Mouse (Mus musculus) heart, embryonic 10.5 days (tissue): ENCODE data around the gene Lmo7. TPM values are rescaled to one million over a fixed set of nuclear protein-coding genes. Genes with fewer than 3 reads are reported as not detected.

ENCODE experiments used
- DNase-seq: peaks from one replicate; pipeline ENCODE4 v3.0.0-alpha.2; 2017; ENCODE audit warnings: low spot score
- H3K27ac ChIP-seq: fragments of 300-500 bp; sonication (generic); 2 replicates; pipeline ENCODE4 v1.5.1; 2016; ENCODE audit warnings: mild to moderate bottlenecking
- H3K27me3 ChIP-seq: fragments of 300-500 bp; sonication (generic); 2 replicates; pipeline ENCODE4 v1.6.1; 2016; ENCODE audit warnings: mild to moderate bottlenecking; ENCODE audit not compliant: poor library complexity, insufficient read depth, severe bottlenecking
- H3K36me3 ChIP-seq: fragments of 300-500 bp; sonication (generic); 2 replicates; pipeline ENCODE4 v1.6.1; 2016; ENCODE audit warnings: mild to moderate bottlenecking, moderate library complexity
- H3K4me1 ChIP-seq: fragments of 300-500 bp; sonication (generic); 2 replicates; pipeline ENCODE4 v1.6.1; 2016; ENCODE audit warnings: mild to moderate bottlenecking
- H3K4me3 ChIP-seq: fragments of 300-500 bp; sonication (generic); 2 replicates; pipeline ENCODE4 v1.5.1; 2016; ENCODE audit warnings: mild to moderate bottlenecking, moderate library complexity
- H3K9me3 ChIP-seq: fragments of 300-500 bp; sonication (generic); 2 replicates; pipeline ENCODE4 v1.6.1; 2016; ENCODE audit warnings: mild to moderate bottlenecking, moderate library complexity
- WGBS: fragments of 180-500 bp; shearing (Covaris S2); methylation state at CpG from one replicate; pipeline ENCODE4 v1.1.7; 2016; 5-methylcytosine and 5-hydroxymethylcytosine counted together
- polyA plus RNA-seq: library from polyadenylated mRNA; unstranded; fragments of >200 nt; fragmentation: Nextera tagmentation; extraction: Ambion mirVana; gene quantifications from 2 replicates; pipeline ENCODE4 v1.2.1, GENCODE M21; 2016

The Lmo7 gene
- polyA plus RNA-seq, 1 experiment from 2014 or later, result 79.4 TPM

DNA sequence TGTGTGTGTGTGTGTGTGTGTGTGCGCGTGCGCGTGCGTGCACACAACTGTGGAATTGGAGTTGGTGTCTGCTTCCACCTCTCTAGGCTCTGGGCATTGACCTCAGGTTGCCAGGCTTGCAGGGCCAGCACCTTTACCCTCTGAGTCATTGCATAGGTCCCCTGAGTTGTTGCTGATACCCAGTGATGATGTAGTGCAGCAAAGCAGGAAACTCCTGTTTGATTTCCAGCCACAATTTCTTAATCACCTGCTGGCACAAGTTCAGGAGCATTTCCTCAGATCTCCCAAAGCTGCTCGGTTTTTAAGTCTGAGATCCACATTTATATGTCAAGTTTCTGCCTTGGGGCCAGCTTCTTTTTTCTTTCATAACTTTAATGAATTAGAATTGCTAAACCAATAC is 92.6 kb downstream of the Lmo7 start:
- H3K4me3 ChIP-seq, result no peak overlapping the region
- H3K4me1 ChIP-seq, result peaks cover 15% of the 10 kb centered on the region
- no peaks in the 10 kb centered on the region for H3K27me3 ChIP-seq
- no peak overlapping the region for H3K27ac ChIP-seq
- no peak for DNase-seq
- no peaks in the 10 kb centered on the region for H3K36me3 ChIP-seq
- H3K9me3 ChIP-seq, result no peaks in the 10 kb centered on the region
- WGBS, result 87% methylated on average over 6 of the region's 6 CpGs

DNA sequence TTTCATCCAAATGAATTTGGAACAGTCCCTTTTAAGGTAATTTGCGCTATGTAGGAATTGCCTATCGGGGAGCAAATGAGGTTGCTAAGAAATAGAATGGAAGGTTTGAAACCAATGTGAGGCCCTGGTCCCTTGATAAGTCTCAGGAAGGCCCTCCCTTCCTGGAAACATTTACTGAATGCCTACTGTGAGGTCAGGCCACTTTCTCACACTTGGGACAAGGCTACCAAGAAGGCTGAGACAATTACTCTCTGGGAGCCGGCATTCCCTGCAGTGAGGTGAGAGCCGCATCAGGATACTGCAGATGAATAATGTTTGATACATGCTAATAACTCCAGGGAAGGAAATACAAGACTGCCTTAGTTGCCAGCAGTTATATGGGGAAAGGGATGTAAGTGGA is 93.1 kb downstream of the Lmo7 start:
- H3K27me3 ChIP-seq, result no peaks in the 10 kb centered on the region
- no peak for DNase-seq
- H3K4me3 ChIP-seq, result peak overlapping the region; percentile 29; the same call in 1 of the 2 replicates
- H3K4me1 ChIP-seq, result peaks cover 14% of the 10 kb centered on the region
- 58% methylated on average over 4 of the region's 4 CpGs for WGBS
- no peaks in the 10 kb centered on the region for H3K36me3 ChIP-seq
- peak overlapping the region; percentile 62; the same call in 1 of the 2 replicates for H3K27ac ChIP-seq
- no peaks in the 10 kb centered on the region for H3K9me3 ChIP-seq

DNA sequence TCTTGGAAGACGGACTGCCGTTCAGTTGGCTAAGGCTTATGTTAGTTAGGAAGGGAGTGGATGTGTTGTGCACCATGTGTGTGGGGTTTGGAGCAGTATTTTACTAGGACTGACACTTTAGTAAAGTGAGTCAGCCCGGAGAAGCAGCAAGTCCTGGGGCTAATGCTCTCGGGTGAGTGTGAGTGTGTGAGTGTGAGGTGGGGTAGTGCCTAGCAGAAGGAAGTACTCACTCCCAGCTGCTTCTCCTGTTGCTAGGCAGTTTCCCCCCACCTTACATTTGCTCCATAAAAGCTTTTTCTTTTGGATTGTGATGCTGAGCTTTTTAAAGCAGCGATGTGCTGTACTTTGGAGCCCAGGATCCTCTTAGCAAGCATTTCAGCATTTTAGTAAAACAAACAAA is 99.9 kb downstream of the Lmo7 start:
- 82% methylated on average over 5 of the region's 5 CpGs for WGBS
- H3K9me3 ChIP-seq, result no peaks in the 10 kb centered on the region
- H3K27ac ChIP-seq, result no peak overlapping the region
- no peak for DNase-seq
- no peaks in the 10 kb centered on the region; the same call in 1 of the 2 replicates for H3K4me1 ChIP-seq
- no peak overlapping the region for H3K4me3 ChIP-seq
- no peaks in the 10 kb centered on the region for H3K36me3 ChIP-seq
- H3K27me3 ChIP-seq, result no peaks in the 10 kb centered on the region

DNA sequence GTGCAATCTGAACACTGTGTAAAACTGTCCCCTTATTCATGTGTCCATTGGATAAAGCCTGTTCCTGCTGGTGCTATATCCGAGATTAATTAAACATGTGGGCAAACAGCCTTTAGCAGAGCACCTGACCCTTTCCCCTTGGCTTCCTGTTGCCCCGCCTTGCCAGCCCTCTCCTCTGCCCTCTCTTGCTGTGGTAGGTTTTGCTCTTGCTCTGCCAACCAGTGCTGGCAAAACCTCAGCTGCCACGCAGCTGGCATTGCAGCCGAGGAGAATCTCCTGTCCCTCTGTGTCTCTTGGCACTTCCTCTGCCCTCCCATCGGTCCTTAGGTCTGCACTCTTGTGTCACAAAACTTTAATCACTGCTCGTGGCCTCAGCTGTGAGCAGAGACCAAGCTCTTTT is 100.4 kb downstream of the Lmo7 start:
- WGBS, result 62% methylated on average over 6 of the region's 6 CpGs
- Histone ChIP-seq H3K27me3 (no peaks in the 10 kb centered on the region), H3K9me3 (no peaks in the 10 kb centered on the region), H3K4me3 (no peak overlapping the region), H3K4me1 (no peaks in the 10 kb centered on the region; the same call in 1 of the 2 replicates), H3K36me3 (no peaks in the 10 kb centered on the region), H3K27ac (no peak overlapping the region)
- no peak for DNase-seq

DNA sequence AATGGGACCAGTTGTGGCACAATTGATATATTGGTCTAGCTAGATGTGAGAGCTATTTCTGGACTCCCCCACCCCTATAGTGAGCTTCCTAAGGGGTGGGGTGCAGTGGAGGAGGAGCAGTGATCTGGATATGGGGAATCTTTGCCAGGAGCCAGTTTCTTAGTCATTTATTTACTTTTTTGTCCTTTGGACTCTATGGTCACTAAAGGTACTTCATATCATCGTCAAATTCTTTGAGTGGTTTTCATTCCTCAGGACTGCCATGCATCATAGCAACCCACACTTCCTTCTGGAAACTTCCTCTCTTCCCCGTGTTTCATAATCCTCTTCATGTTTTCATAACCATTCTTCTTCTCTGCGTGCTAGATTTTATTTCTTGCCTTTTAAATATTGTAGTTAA is 104.4 kb downstream of the Lmo7 start:
- H3K27me3 ChIP-seq, result no peaks in the 10 kb centered on the region
- no peaks in the 10 kb centered on the region for H3K36me3 ChIP-seq
- H3K4me1 ChIP-seq, result peaks cover 3% of the 10 kb centered on the region; the same call in 1 of the 2 replicates
- no peak overlapping the region for H3K4me3 ChIP-seq
- no peak for DNase-seq
- H3K9me3 ChIP-seq, result no peaks in the 10 kb centered on the region
- no peak overlapping the region for H3K27ac ChIP-seq
- WGBS, result 77% methylated on average over 3 of the region's 3 CpGs

DNA sequence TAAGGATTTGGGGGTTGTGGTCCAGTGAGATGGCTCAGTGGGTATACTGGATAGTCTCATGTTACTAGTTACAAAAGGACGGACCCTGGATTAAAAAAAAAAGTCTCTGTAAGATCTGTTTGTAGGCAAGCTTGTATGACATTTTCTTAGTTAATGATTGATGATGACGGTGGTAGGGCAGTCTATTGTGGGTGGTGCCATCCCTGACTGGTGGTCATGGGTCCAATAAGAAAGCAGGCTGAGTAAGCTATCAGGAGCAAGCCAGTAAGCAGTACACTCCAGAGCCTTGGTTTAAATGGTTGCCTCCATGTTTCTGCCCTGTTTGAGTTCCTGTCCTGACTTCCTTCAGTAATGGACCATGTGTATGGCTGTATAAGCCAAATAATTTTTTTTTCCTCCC is 106.6 kb downstream of the Lmo7 start:
- 79% methylated on average over 2 of the region's 2 CpGs for WGBS
- no peak for DNase-seq
- Histone ChIP-seq H3K9me3 (no peaks in the 10 kb centered on the region), H3K4me3 (no peak overlapping the region), H3K4me1 (peaks cover 16% of the 10 kb centered on the region; the same call in 1 of the 2 replicates), H3K36me3 (no peaks in the 10 kb centered on the region), H3K27me3 (no peaks in the 10 kb centered on the region), H3K27ac (no peak overlapping the region)

DNA sequence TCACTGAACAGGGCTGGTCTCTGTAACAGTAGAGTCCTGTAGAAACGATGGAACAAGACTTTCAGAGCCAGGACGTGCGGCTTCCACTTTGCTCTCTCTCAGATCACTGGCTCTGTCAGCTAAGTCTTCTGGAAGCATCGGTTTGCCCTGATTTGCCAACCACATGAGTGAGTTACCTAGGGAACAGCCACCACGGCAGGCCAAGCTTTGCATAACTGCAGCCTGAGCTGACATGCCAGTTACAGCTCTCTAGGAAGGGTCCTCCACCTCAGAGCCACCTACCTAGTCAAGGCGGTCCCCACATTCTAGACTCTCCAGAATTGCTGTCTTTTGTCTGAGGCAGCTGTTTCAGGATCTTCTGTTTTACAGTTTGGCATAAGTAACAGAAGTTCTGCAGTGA is 107.4 kb downstream of the Lmo7 start:
- Histone ChIP-seq H3K36me3 (no peaks in the 10 kb centered on the region), H3K27ac (no peak overlapping the region), H3K4me3 (no peak overlapping the region), H3K4me1 (peaks cover 16% of the 10 kb centered on the region; the same call in 1 of the 2 replicates), H3K27me3 (no peaks in the 10 kb centered on the region), H3K9me3 (no peaks in the 10 kb centered on the region)
- WGBS, result 78% methylated on average over 6 of the region's 6 CpGs
- no peak for DNase-seq

DNA sequence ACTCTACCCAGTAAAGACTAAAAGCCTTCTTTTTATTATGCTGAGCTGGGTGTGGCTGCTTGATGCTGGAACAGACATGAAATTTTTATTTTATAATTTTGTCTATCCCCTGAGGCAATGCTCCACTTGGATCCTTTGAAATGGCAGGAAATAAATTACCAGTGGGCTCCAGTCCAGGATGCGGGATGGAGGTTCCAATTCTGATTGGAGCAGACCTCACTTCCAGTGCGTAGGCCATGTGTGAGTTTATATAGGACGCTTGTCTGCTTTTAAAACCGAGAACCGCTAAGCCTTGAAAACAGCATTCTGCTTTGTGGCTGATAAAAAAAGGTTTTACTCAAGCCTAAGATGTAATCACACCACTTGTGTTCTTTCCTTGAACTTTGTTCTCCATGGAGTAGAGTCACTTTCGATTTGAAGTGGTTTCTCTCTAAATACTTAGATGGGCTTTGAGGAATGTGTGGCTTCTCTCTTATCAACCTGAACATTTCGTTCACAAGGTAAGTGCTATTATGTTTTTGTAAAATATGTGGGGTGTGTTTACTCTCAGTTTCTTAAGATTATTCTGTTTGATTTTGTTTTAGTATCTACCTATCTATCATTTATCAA is 108.6 kb downstream of the Lmo7 start:
- no peak overlapping the region for H3K4me3 ChIP-seq
- no peak overlapping the region for H3K27ac ChIP-seq
- H3K4me1 ChIP-seq, result peaks cover 20% of the 10 kb centered on the region; the same call in 1 of the 2 replicates
- H3K9me3 ChIP-seq, result no peaks in the 10 kb centered on the region
- H3K36me3 ChIP-seq, result no peaks in the 10 kb centered on the region
- 73% methylated on average over 7 of the region's 7 CpGs for WGBS
- DNase-seq, result no peak
- H3K27me3 ChIP-seq, result no peaks in the 10 kb centered on the region

DNA sequence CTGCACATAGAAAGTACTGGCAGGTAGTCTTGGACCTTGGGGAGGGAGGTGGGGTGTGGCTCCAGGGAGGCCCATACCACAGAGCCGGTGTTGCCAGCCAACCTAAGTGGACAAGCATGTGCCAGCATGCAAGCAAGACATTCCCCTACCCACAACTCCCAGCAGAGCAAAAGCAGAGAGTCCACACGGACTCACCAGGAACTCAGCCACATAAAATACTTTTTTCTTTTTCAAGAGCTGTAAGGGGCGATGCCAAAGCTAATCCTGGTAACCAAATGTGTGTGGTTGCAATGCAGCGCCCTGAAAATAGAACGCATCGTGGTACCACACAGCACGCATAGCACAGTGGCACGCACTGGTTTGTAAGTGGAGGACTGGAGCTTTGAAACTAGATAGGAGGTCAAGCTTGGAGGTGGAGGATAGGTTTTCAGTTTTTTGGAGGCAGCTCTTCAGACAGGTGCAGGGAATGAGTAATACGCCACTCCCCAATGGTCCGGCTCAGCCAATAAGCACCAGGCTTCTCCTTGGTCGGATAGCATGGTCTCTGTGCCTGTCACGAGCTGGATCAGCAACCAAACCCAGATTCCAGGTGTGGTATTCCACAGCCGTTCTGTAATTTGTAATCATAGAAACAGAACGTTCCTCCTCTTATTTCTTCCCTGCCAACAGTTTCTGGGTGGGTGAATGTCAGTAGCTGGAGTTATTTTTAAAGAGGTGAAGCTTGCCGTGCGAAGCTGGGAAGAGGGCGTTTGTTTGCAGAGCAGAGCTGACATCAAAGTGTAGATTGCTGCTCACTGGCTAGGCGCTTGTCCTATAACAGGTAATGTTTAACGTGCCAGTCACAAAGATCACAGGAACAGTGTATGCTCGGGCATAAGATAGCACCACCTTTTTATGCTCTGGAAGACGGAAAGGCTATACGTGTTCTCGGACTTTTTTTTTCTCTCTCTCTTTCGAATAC is 110.3 kb downstream of the Lmo7 start:
- peak overlapping the region; percentile 9; the same call in 1 of the 2 replicates for H3K27ac ChIP-seq
- no peaks in the 10 kb centered on the region for H3K36me3 ChIP-seq
- 63% methylated on average over 24 of the region's 24 CpGs for WGBS
- H3K9me3 ChIP-seq, result no peaks in the 10 kb centered on the region
- no peaks in the 10 kb centered on the region for H3K27me3 ChIP-seq
- DNase-seq, result no peak
- H3K4me1 ChIP-seq, result peaks cover 30% of the 10 kb centered on the region
- H3K4me3 ChIP-seq, result peak overlapping the region; percentile 31; the same call in 1 of the 2 replicates

DNA sequence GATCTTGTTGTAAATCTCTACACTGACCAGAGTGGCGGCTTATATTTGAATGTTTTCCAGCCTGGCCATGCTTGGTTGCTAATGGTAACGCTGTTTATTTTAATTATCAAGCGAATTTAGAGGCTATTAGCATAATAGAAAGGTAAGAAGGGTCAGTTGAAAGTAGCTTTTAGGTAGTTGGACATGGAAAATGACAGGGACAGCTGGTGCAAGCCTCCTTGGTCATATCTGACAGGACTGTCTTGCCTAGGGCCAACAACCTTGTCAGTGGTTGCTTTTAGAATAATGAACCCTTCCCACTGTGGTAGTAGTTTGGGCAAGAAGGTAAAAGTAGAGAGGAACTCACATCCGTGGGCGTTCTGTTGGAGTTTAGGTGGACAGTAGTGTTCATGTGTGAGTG is 111.5 kb downstream of the Lmo7 start:
- Histone ChIP-seq H3K27me3 (no peaks in the 10 kb centered on the region), H3K27ac (no peak overlapping the region), H3K36me3 (no peaks in the 10 kb centered on the region), H3K4me3 (no peak overlapping the region), H3K9me3 (no peaks in the 10 kb centered on the region), H3K4me1 (peaks cover 42% of the 10 kb centered on the region)
- 87% methylated on average over 5 of the region's 5 CpGs for WGBS
- no peak for DNase-seq

DNA sequence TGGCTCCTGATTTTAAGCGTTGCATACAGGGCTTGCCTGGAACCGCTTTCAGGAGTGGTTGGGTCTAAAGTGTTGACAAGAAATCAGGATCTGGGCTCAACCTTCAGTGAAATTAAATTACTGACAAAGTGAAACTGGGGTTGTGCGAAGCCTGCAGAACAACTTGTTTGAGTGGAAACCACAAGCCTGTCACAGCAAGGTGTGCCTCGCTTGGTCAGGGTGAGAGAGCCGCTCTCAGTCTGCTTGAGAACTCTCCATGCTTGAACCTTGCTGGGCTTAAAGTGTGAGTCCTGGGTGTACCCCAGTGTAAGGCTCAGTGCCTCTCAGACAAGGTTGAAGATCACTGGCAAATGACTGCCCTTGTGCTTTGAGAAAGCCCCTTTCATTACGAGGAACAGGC is 112.8 kb downstream of the Lmo7 start:
- Histone ChIP-seq H3K4me3 (no peak overlapping the region), H3K27ac (no peak overlapping the region), H3K9me3 (no peaks in the 10 kb centered on the region), H3K27me3 (no peaks in the 10 kb centered on the region), H3K36me3 (no peaks in the 10 kb centered on the region), H3K4me1 (peaks cover 51% of the 10 kb centered on the region)
- DNase-seq, result no peak
- WGBS, result 81% methylated on average over 6 of the region's 6 CpGs

DNA sequence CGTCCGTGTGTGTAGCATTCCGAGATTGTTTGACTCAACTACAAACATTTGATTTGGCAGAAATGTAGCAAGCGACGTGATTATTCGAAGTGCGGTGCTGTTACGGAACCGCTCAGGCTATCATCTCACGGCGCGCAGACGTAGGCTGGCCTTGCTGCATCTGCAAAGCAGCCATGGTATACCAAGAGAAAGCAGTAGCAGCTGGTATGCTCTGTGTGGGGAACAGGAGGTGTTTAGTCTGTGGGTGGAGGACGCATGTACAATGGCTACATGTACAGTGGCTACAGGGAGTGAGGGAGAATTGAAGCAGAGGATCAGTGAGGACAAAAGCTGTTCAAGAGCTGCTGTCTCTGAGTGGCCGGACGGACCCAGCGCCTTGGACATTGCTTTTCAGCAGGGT is 113.7 kb downstream of the Lmo7 start:
- Histone ChIP-seq H3K27me3 (no peaks in the 10 kb centered on the region), H3K4me1 (peaks cover 58% of the 10 kb centered on the region), H3K27ac (peak overlapping the region; percentile 49; the same call in 1 of the 2 replicates), H3K9me3 (no peaks in the 10 kb centered on the region), H3K36me3 (no peaks in the 10 kb centered on the region), H3K4me3 (no peak overlapping the region)
- no peak for DNase-seq
- WGBS, result 88% methylated on average over 17 of the region's 17 CpGs

DNA sequence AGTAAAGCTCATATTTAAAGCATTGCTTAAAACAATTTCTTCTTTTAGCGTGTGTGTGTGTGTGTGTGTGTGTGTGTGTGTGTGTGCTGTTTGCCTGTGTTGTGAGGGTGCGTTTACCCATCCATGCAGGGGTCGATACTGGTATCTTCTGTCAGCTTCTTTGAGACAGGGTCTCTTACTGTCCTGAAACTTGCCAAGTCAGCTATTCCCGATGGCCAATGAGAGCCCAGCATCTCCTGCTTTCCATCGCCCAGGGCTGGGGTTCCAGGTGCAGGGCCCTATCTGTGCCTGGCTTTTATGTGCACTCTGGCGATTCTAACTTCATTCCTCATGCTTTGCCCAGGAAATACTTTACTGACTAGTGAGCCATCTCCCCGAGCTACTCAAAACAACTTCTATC is 114.7 kb downstream of the Lmo7 start:
- H3K9me3 ChIP-seq, result no peaks in the 10 kb centered on the region
- no peak for DNase-seq
- no peaks in the 10 kb centered on the region for H3K36me3 ChIP-seq
- H3K27me3 ChIP-seq, result no peaks in the 10 kb centered on the region
- peaks cover 56% of the 10 kb centered on the region for H3K4me1 ChIP-seq
- 61% methylated on average over 7 of the region's 7 CpGs for WGBS
- H3K27ac ChIP-seq, result 0 out of 2 replicates have a peak overlapping the region, but pooled peaks have one; percentile 16
- H3K4me3 ChIP-seq, result no peak overlapping the region
